Mouse (Mus musculus): ENCODE results near the gene Kcne1. TPM values are rescaled to one million over a fixed set of nuclear protein-coding genes. Genes with fewer than 3 reads are reported as not detected.

Kcne1 gene
- polyA plus RNA-seq, 1 experiment from 2014 or later, result 0.14 TPM

DNA sequence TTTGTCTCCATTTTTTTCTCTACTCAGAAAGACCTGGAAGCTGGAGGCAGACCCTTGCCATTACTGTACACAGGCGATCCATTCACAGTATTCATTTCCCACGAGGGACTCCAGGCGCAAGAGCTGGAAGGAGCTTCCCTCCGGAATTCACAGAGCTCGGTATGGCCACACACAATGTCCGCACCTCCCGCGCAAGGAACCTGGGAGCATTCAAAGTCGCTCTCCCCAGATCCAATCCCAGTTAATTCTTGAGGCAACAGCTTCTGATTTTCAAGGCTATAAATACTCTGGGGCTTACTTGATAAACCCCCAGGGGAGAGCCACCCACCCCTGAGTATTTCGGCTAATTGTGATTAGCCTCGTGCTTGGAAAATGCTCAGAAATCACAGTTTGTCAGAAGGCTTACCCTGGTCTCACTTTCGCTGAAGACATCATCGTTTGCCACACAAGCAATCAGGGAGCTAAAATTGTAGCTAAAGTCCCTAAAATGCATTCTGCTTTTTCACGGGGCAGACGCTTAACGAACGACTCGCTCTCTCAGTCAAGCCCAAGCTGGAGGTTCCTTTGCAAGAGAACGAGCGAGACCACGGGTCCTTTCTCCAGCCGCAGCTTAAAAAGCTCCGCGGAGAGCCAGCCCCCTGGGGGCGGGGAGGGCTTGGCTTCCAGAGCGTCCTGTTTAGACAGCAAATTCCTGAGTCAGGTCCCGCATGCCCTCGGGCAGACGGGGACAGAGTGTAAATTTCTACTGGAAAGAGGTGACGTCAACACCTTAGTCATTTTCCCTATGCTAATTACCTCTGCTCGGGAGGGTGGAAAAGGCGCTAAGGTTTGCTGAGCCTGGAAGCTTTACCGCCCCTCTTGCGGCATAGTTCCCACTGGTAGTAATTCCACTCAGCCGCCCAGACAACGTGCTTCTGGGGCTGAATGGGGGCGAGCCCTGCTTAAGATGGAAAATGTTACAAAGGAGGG lies 40.5 kb upstream of the Kcne1 start:
- no peaks in the 10 kb centered on the region for H3K27me3 ChIP-seq (replicated peaks; ENCODE audit: insufficient read depth, low read length)

DNA sequence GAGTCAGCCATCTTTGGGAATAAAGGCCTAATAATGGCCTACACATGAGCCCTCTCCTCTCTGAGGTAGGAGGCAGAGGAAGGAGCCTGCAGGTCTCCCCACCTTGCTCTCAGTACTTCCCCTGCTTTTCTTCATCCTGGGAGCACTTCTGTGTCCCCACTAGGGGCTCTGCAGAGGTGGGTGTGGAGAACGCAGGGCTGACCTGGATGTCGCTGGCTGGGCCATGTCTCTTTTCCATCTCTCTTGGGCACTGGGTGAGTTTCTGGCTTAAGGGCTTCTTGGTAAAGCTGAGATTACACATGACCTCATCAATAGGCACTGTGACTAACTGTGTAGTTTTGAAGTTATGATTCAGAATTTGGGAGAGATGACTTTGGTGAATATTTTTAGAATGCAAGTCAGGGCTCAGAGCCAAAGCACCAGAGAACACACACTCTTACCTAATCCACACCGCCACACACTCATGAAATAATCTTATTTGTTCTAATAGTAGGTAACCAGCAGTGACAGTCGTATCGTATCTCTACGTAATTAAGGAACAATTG lies 39.4 kb upstream of the Kcne1 start:
- H3K4me1 ChIP-seq (ENCODE audit: insufficient read depth, low read depth, low read length), result peaks cover 27% of the 10 kb centered on the region
- no peaks in the 10 kb centered on the region for H3K27me3 ChIP-seq (replicated peaks; ENCODE audit: insufficient read depth, low read length)
- WGBS, result 26% methylated on average over 6 of the region's 6 CpGs
- peak; percentile 3; the same call in 1 of the 2 replicates for ATAC-seq
- peak; percentile 85 for DNase-seq (ENCODE audit: low spot score)
- H3K27ac ChIP-seq (ENCODE audit: low read length), result peak overlapping the region; percentile 90
- peaks cover 14% of the 10 kb centered on the region; the same call in 1 of the 2 replicates for H3K36me3 ChIP-seq (ENCODE audit: insufficient read depth, low read length)
- peak overlapping the region; percentile 73 for H3K4me2 ChIP-seq (replicated peaks; ENCODE audit: low read depth, low read length)
- H3K9me3 ChIP-seq (ENCODE audit: low read length), result no peaks in the 10 kb centered on the region
- peak overlapping the region; percentile 49 for H3K4me3 ChIP-seq (ENCODE audit: low read depth, low read length)
- peak; percentile 55 for TF ChIP-seq CTCF (IDR thresholded peaks at IDR 0.05)
- TF ChIP-seq EP300 (IDR thresholded peaks at IDR 0.05), result peak; percentile 64
- peak overlapping the region; percentile 72; the same call in 1 of the 2 replicates for H3K9ac ChIP-seq (replicated peaks; ENCODE audit: low read depth)

More for the DNA sequence above, 40.5 kb upstream of the Kcne1 start:
- Histone ChIP-seq H3K36me3 (ENCODE audit: insufficient read depth, low read length) (peaks cover 6% of the 10 kb centered on the region; the same call in 1 of the 2 replicates), H3K4me1 (ENCODE audit: insufficient read depth, low read depth, low read length) (peaks cover 31% of the 10 kb centered on the region), H3K27ac (ENCODE audit: low read length) (peak overlapping the region; percentile 90), H3K9ac (replicated peaks; ENCODE audit: low read depth) (peak overlapping the region; percentile 72), H3K9me3 (ENCODE audit: low read length) (no peaks in the 10 kb centered on the region), H3K4me2 (replicated peaks; ENCODE audit: low read depth, low read length) (peak overlapping the region; percentile 73), H3K4me3 (ENCODE audit: low read depth, low read length) (peak overlapping the region; percentile 49)
- peak; percentile 98 for DNase-seq (ENCODE audit: low spot score)
- WGBS, result under 1% methylated on average over 37 of the region's 37 CpGs
- TF ChIP-seq CTCF (IDR thresholded peaks at IDR 0.05) (peak; percentile 44), EP300 (IDR thresholded peaks at IDR 0.05) (peak; percentile 96)
- ATAC-seq, result peak; percentile 90

DNA sequence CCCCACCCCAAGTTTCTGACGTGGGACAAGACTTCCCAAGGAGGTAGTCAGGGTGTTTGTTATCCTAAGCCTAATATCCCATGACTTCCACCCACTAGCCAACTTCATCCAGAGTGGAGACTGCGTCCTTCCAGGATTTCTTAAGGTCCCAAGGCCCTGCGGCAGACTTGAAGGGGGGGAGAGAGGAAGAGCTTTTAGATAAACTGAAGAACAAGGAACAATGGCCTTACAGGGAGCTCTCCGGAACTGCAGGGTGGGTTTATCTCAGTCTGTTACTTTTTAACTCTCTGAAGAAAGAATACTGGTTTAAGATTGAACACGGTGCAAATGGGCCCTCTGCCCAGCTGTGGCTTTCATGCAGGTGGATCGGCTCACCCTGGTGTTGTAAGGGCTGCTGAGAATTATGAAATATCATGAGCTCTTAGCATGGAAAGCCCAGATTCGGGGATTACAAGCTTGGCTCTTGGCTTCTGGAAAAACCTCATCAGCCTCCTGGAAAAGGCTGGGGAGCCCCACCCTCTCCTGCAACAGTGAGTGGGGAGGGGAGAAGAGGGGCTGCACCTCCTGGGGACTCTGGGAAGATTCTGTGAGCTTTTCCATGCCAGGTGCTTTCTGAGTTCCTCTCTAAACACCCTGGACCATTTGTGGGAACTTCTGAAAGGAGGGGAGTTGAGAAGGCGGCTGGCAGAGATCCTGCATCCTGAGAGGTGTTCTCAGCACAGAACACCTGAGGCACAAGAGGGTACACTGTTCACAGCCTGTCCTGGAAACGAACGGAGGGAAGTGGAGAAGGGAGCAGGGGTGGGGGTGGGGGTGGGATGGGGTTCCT lies 38.7 kb upstream of the Kcne1 start:
- H3K9me3 ChIP-seq (ENCODE audit: low read length), result no peaks in the 10 kb centered on the region
- H3K4me1 ChIP-seq (ENCODE audit: insufficient read depth, low read depth, low read length), result peaks cover 23% of the 10 kb centered on the region
- H3K36me3 ChIP-seq (ENCODE audit: insufficient read depth, low read length), result peaks cover 20% of the 10 kb centered on the region
- peak overlapping the region; percentile 73 for H3K4me2 ChIP-seq (replicated peaks; ENCODE audit: low read depth, low read length)
- peak; percentile 12; the same call in 1 of the 2 replicates for ATAC-seq
- H3K27ac ChIP-seq (ENCODE audit: low read length), result peak overlapping the region; percentile 90
- WGBS, result 25% methylated on average over 10 of the region's 10 CpGs
- peak overlapping the region; percentile 49; the same call in 1 of the 2 replicates for H3K4me3 ChIP-seq (ENCODE audit: low read depth, low read length)
- no peak overlapping the region; the same call in 1 of the 2 replicates for H3K9ac ChIP-seq (replicated peaks; ENCODE audit: low read depth)
- H3K27me3 ChIP-seq (replicated peaks; ENCODE audit: insufficient read depth, low read length), result no peaks in the 10 kb centered on the region
- DNase-seq (ENCODE audit: low spot score), result peak; percentile 84
- peak; percentile 53; the same call in 1 of the 2 replicates for TF ChIP-seq EP300 (IDR thresholded peaks at IDR 0.05)
- no peak for TF ChIP-seq CTCF (IDR thresholded peaks at IDR 0.05)

DNA sequence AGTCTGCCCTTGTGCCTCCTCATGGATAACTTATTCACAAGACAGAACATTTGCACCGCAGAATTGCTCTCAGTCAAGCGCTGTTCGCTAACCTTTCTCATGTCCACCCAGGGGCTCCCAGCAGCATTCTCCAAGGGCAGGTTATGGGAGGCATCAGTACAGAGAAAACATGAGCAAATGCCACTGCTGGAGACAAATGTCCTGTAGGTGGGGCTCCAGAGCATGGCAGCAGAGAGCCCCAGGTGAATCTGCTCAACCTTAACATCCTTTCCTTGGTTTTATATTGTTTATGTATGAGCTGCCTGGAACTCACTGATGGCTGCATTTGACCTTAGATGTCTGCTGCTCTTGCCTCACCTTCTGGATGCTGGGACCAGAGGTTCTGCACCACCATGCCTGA lies 34.5 kb upstream of the Kcne1 start:
- H3K27me3 ChIP-seq (replicated peaks; ENCODE audit: insufficient read depth, low read length), result no peaks in the 10 kb centered on the region
- DNase-seq (ENCODE audit: low spot score) (no peak), ATAC-seq (no peak)
- WGBS, result 94% methylated on average over 3 of the region's 3 CpGs
- peaks cover 31% of the 10 kb centered on the region for H3K36me3 ChIP-seq (ENCODE audit: insufficient read depth, low read length)
- TF ChIP-seq EP300 (IDR thresholded peaks at IDR 0.05) (no peak), CTCF (IDR thresholded peaks at IDR 0.05) (peak; percentile 59)
- no peak overlapping the region for H3K27ac ChIP-seq (ENCODE audit: low read length)
- peaks cover 13% of the 10 kb centered on the region; the same call in 1 of the 2 replicates for H3K4me1 ChIP-seq (ENCODE audit: insufficient read depth, low read depth, low read length)
- H3K4me3 ChIP-seq (ENCODE audit: low read depth, low read length), result no peak overlapping the region
- H3K9ac ChIP-seq (replicated peaks; ENCODE audit: low read depth), result no peak overlapping the region
- no peak overlapping the region for H3K4me2 ChIP-seq (replicated peaks; ENCODE audit: low read depth, low read length)
- no peaks in the 10 kb centered on the region for H3K9me3 ChIP-seq (ENCODE audit: low read length)

DNA sequence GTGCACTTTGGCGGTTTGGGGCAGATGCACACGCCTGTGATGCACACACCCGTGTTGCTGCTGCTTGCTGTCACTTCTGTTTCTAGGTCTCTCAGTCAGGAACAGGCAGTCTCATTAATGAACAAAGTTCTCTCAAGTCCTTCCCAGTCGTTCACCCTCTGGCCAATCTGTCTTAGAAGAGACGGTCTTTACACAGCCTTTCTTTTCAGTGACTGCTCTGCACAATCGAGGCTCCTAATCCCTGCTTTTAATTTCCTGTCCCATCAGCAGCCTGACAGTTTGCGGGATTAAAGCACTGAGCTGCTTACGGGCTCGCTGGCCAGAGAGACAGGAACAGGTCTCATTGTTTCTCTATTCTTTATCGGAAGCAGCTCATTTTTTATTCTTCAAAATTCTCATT lies 28.4 kb upstream of the Kcne1 start:
- Histone ChIP-seq H3K36me3 (ENCODE audit: insufficient read depth, low read length) (peaks cover 8% of the 10 kb centered on the region), H3K4me2 (replicated peaks; ENCODE audit: low read depth, low read length) (no peak overlapping the region), H3K4me3 (ENCODE audit: low read depth, low read length) (no peak overlapping the region), H3K27ac (ENCODE audit: low read length) (no peak overlapping the region), H3K9ac (replicated peaks; ENCODE audit: low read depth) (no peak overlapping the region), H3K4me1 (ENCODE audit: insufficient read depth, low read depth, low read length) (no peaks in the 10 kb centered on the region), H3K27me3 (replicated peaks; ENCODE audit: insufficient read depth, low read length) (no peaks in the 10 kb centered on the region), H3K9me3 (ENCODE audit: low read length) (no peaks in the 10 kb centered on the region)
- 63% methylated on average over 10 of the region's 10 CpGs for WGBS
- no peak for DNase-seq (ENCODE audit: low spot score)
- no peak for ATAC-seq
- TF ChIP-seq EP300 (IDR thresholded peaks at IDR 0.05), result no peak
- no peak for TF ChIP-seq CTCF (IDR thresholded peaks at IDR 0.05)

Measured in lung, postnatal 0 days (tissue).